8 mouse cellular contexts compared by ENCODE assay signal in genomic region chr17:88531176-88531575, GRCm38 (mm10). TPM values are rescaled to one million over a fixed set of nuclear protein-coding genes. Genes with fewer than 3 reads are reported as not detected.
DNase-seq lines count a peak whose midpoint lies in the region; ATAC-seq and TF ChIP-seq lines count a peak whose summit lies in the region.

No protein-coding gene starts in this region.

- peaks cover 4% of the 10 kb centered on the region; the same call in 1 of the 2 replicates for H3K4me1 ChIP-seq in testis, adult 2 months (ENCODE audit: control insufficient read depth, insufficient read depth, low read length)
- peaks cover 23% of the 10 kb centered on the region for H3K4me1 ChIP-seq in liver, embryonic 15.5 days (replicated peaks)

- H3K36me3 ChIP-seq in testis, adult 2 months (ENCODE audit: control insufficient read depth, insufficient read depth, low read length), result no peaks in the 10 kb centered on the region
- H3K36me3 ChIP-seq in liver, embryonic 15.5 days (replicated peaks), result no peaks in the 10 kb centered on the region

- no peak for TF ChIP-seq CTCF in testis, adult 2 months (IDR thresholded peaks at IDR 0.05; ENCODE audit: control insufficient read depth, insufficient read depth, insufficient replicate concordance, low read depth, low read length)

- H3K4me3 ChIP-seq in testis, adult 2 months (ENCODE audit: control insufficient read depth, low read depth, low read length), result peak overlapping the region; percentile 65
- H3K4me3 ChIP-seq in liver, embryonic 15.5 days (replicated peaks), result peak overlapping the region; percentile 80; the same call in 1 of the 2 replicates

- no peak for TF ChIP-seq POLR2A in testis, adult 2 months (IDR thresholded peaks at IDR 0.05; ENCODE audit: control insufficient read depth, low read depth, low read length)

- peak; percentile 70 for DNase-seq in heart, adult 11 months
- no peak for DNase-seq in heart, adult 18-20 months
- DNase-seq in testis, postnatal 14 days (ENCODE audit: low spot score), result no peak
- no peak for DNase-seq in thymus, postnatal 4 days
- DNase-seq in cerebellum, adult 11 months, result no peak
- no peak for DNase-seq in right cerebral cortex, postnatal 10 days (ENCODE audit: low spot score in 2 of 2)

- no peaks in the 10 kb centered on the region for H3K27me3 ChIP-seq in testis, adult 2 months (ENCODE audit: control insufficient read depth, insufficient read depth, low read length)
- peaks cover 3% of the 10 kb centered on the region; the same call in 1 of the 2 replicates for H3K27me3 ChIP-seq in liver, embryonic 15.5 days

- no peak overlapping the region for H3K27ac ChIP-seq in testis, adult 2 months (ENCODE audit: control insufficient read depth, insufficient read depth, low read depth, low read length)
- no peak overlapping the region for H3K27ac ChIP-seq in liver, embryonic 15.5 days (replicated peaks)

- WGBS in liver, embryonic 15.5 days (ENCODE audit: insufficient replicate concordance), result 53% methylated on average over 6 of the region's 6 CpGs

- no peak for ATAC-seq in liver, embryonic 15.5 days (ENCODE audit: insufficient read depth)

- H3K4me2 ChIP-seq in liver, embryonic 15.5 days, result peak overlapping the region; percentile 96

- no peaks in the 10 kb centered on the region for H3K9me3 ChIP-seq in liver, embryonic 15.5 days (replicated peaks)

- no peak overlapping the region for H3K9ac ChIP-seq in liver, embryonic 15.5 days

RNA-seq across cellular contexts. Expression of gene Ppp1r21, which starts 1.3 kb away (rescaled TPM):
- total RNA-seq in heart, adult 18-20 months (2021), result 10 to 100 TPM; 10.1 to 10.8 TPM
- polyA plus RNA-seq in testis, adult 2 months (2012; rRNA removed), result 9.2 and 9.4 TPM in 2 replicates
- polyA plus RNA-seq in liver, embryonic 15.5 days (2015; fragmentation: Nextera tagmentation; extraction: Ambion mirVana), result 9.6 and 9.7 TPM in 2 replicates
